Mouse (Mus musculus): ENCODE data around the gene Tax1bp1. TPM values are rescaled to one million over a fixed set of nuclear protein-coding genes. Genes with fewer than 3 reads are reported as not detected.

Tax1bp1 gene
- polyA plus RNA-seq, 1 experiment from 2014 or later = 191 TPM

GRCm38 (mm10) chr6:52680458-52681032, 33.0 kb upstream of the Tax1bp1 start:
- no peaks in the 10 kb centered on the region for H3K27me3 ChIP-seq
- DNase-seq (ENCODE audit: low read depth, low spot score) (no peak), ATAC-seq (no peak)
- CTCF ChIA-PET = interaction anchor here (0.8 to 1.0 kb wide), 2 partner anchors 31 to 44 kb away, joined by 3 to 4 read pairs; no protein-coding TSS in a partner anchor
- POLR2A ChIA-PET = no interaction called here
- in situ Hi-C loops (cut with MboI; ENCODE audit: low pct_unique_long_range_greater_than_20kb) = no loop called here
- TF ChIP-seq CTCF (IDR thresholded peaks at IDR 0.05) = no peak

DNA sequence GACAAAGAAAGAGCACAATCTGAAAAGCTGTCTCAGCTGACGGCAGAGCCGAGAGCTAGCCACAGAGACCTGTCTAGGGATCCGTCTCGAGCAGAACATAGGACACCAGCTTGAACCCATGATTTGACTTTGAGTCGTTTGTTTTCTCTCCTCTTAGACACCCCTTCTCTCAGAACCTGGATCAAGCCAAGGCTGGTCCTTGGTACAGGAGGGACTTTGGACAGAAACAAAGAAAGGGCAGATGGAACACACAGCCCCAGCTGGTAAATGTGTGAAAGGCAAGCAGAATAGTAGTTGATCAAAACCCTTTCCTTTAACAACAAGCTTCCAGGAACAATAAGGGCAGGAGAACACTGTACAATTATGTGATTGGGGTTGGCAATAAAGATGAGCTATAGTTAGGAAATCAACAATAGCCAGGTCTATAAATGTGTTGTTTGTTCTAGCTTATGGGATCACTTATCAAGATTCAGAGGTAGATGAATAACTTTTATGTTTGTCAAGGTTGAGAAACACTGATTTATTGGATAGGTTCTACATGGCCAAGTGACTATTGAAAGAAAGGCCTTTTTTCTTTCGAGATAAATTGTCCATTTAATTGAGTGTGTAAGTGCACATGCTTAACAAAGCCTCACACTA, 31.6 kb upstream of the Tax1bp1 start:
- DNase-seq (ENCODE audit: low read depth, low spot score) (no peak), ATAC-seq (no peak)
- CTCF ChIA-PET = interaction anchor here (1.2 to 1.5 kb wide), 2 partner anchors 12 to 42 kb away, joined by 5 to 6 read pairs; no protein-coding TSS in a partner anchor
- POLR2A ChIA-PET = interaction anchor here (1.3 to 1.5 kb wide), 2 partner anchors 13 to 14 kb away, joined by 3 read pairs; no protein-coding TSS in a partner anchor
- in situ Hi-C loops (cut with MboI; ENCODE audit: low pct_unique_long_range_greater_than_20kb) = no loop called here
- H3K27me3 ChIP-seq = no peaks in the 10 kb centered on the region
- no peak for TF ChIP-seq CTCF (IDR thresholded peaks at IDR 0.05)

DNA sequence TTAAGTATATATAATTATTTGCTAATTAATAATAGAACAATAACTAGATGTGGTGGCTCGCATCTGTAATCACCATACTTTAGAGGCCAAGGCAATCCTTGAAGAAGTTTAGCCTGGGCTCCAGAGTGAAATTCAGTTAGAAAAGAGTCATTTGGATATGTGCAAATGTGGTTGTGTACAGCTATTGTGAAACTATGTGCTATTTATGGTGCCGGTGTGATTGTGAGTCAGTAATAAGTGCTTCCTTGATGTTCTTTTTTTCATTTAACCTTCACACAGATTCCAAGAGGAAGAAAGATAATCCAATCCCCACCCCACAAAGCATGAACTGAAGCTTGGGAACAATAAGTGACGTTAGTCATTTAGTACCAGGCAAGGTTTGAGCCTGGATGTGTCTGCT, 30.9 kb upstream of the Tax1bp1 start:
- ATAC-seq = no peak
- in situ Hi-C loops (cut with MboI; ENCODE audit: low pct_unique_long_range_greater_than_20kb) = no loop called here
- CTCF ChIA-PET = interaction anchor here (1.5 kb wide), 1 partner anchor 42 kb away, joined by 5 read pairs; no protein-coding TSS in a partner anchor

DNA sequence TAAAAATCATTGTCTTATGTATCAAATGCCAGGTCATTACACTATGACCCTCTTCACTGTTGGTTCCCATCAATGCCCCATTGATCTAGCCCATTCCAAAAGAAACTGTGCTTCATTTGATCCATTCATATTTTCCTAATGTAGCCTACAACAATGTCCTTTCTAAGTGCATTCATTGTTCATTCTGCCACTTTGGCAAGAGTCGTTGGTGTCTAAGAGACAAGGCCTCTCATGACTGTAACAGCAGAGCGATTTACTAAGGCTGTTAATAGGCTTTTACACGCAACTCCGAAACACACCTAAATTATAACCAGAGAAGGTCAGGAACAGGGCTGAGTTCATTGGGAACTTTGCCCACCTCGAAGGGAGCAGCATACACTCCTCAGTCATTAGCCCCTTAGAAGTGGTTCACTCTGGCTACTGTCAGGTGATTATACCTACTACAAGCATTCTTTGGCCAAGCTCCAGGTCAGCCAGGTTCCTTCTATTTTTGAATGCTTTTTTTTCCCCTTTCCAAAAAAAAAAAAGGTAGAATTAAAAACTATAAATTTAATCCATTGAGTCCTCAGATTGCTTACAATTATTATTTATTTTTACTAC, 26.5 kb upstream of the Tax1bp1 start:
- no peak for TF ChIP-seq CTCF (IDR thresholded peaks at IDR 0.05)
- ChIA-PET POLR2A (no interaction called here), CTCF (interaction anchor here (0.8 kb wide), 1 partner anchor 17 kb away, joined by 3 read pairs; no protein-coding TSS in a partner anchor)
- DNase-seq (ENCODE audit: low read depth, low spot score) (no peak), ATAC-seq (no peak)
- in situ Hi-C loops (cut with MboI; ENCODE audit: low pct_unique_long_range_greater_than_20kb) = no loop called here
- no peaks in the 10 kb centered on the region for H3K27me3 ChIP-seq

More for the DNA sequence above, 30.9 kb upstream of the Tax1bp1 start:
- no peak for TF ChIP-seq CTCF (IDR thresholded peaks at IDR 0.05)
- DNase-seq (ENCODE audit: low read depth, low spot score) = no peak
- POLR2A ChIA-PET = interaction anchor here (1.3 to 1.5 kb wide), 2 partner anchors 13 to 14 kb away, joined by 3 read pairs; no protein-coding TSS in a partner anchor
- no peaks in the 10 kb centered on the region for H3K27me3 ChIP-seq

- no peak for TF ChIP-seq CTCF (IDR thresholded peaks at IDR 0.05)
- DNase-seq (ENCODE audit: low read depth, low spot score) (no peak), ATAC-seq (no peak)
- no peaks in the 10 kb centered on the region for H3K27me3 ChIP-seq
- ChIA-PET POLR2A (no interaction called here), CTCF (no interaction called here)
- in situ Hi-C loops (cut with MboI; ENCODE audit: low pct_unique_long_range_greater_than_20kb) = no loop called here
Measured at GRCm38 (mm10) chr6:52690365-52690764, 23.2 kb upstream of the Tax1bp1 start.

- CTCF ChIA-PET = no interaction called here
- DNase-seq (ENCODE audit: low read depth, low spot score) (no peak), ATAC-seq (no peak)
- TF ChIP-seq CTCF (IDR thresholded peaks at IDR 0.05) = no peak
- in situ Hi-C loops (cut with MboI; ENCODE audit: low pct_unique_long_range_greater_than_20kb) = no loop called here
- POLR2A ChIA-PET = interaction anchor here (0.8 kb wide), 1 partner anchor 12 kb away, joined by 3 read pairs; no protein-coding TSS in a partner anchor
- H3K27me3 ChIP-seq = peaks cover 3% of the 10 kb centered on the region
Measured at GRCm38 (mm10) chr6:52691800-52692199, 21.7 kb upstream of the Tax1bp1 start.

DNA sequence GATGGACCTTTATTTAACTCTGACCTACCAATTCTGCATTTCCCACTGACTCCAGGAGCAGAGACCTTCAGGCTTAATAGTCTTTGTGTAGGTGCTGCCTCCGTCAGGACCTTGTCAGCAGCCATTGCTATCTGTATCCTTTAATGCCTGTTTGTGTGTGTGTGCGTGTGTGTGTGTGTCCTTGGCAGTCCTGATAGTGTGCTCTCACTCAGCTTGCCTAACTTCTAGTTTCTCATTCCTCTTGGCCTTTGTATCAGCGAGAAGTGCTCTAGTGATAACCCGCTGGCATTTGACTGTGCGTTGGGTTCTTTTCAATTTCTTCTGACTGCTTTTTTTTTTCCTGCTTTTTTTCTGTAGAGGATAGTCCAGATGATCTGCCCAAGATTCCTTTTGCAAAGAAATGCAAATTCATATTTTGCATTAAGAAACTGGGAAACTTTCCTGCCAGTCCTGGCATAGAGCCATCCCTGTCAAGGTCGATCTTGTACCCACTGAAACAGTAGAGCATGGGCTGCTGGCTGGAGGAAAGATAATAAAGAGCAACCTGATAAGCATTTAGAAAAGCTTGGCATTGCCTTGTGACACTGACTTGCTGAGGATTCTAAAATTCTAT, 21.0 kb upstream of the Tax1bp1 start:
- H3K27me3 ChIP-seq = peaks cover 3% of the 10 kb centered on the region
- in situ Hi-C loops (cut with MboI; ENCODE audit: low pct_unique_long_range_greater_than_20kb) = no loop called here
- POLR2A ChIA-PET = no interaction called here
- DNase-seq (ENCODE audit: low read depth, low spot score) (no peak), ATAC-seq (no peak)
- CTCF ChIA-PET = no interaction called here
- TF ChIP-seq CTCF (IDR thresholded peaks at IDR 0.05) = no peak

DNA sequence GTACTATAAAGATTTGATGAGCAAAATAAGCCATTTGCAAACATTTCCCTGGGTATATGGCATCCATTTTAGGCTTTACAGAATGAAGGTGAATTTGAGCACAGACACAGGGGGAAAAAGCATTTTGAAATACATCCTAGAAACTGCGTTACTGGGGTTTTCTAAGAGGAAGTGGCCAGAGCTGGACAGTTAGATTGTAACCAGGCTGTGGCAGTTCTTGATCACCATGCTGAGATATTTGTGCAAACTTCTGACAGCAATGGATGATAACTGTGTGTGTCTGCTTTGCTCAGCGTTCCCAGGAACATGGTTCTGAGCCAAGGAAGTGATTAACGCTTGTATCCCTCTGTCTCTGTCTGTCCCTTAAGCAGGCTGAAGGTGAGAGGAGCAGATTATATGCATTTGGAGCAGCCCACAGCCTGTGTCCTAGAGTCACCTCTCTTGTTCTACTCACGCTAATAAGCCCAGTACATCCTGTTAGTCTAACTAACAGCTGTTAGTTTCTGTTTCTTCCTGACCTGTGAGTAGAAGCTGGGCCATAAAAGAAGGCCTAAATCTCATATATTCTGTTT, 15.5 kb upstream of the Tax1bp1 start:
- H3K27me3 ChIP-seq = peaks cover 3% of the 10 kb centered on the region
- DNase-seq (ENCODE audit: low read depth, low spot score) = no peak
- TF ChIP-seq CTCF (IDR thresholded peaks at IDR 0.05) = no peak
- ChIA-PET POLR2A (interaction anchor here (0.6 kb wide), 1 partner anchor 147 kb away, joined by 3 read pairs; no protein-coding TSS in a partner anchor), CTCF (no interaction called here)
- in situ Hi-C loops (cut with MboI; ENCODE audit: low pct_unique_long_range_greater_than_20kb) = no loop called here
- ATAC-seq = no peak

- TF ChIP-seq CTCF (IDR thresholded peaks at IDR 0.05) = no peak
- ATAC-seq = no peak
- H3K27me3 ChIP-seq = peaks cover 3% of the 10 kb centered on the region
- CTCF ChIA-PET = no interaction called here
- DNase-seq (ENCODE audit: low read depth, low spot score) = no peak
- in situ Hi-C loops (cut with MboI; ENCODE audit: low pct_unique_long_range_greater_than_20kb) = no loop called here
- POLR2A ChIA-PET = no interaction called here
Measured at GRCm38 (mm10) chr6:52699050-52699449, 14.5 kb upstream of the Tax1bp1 start.

DNA sequence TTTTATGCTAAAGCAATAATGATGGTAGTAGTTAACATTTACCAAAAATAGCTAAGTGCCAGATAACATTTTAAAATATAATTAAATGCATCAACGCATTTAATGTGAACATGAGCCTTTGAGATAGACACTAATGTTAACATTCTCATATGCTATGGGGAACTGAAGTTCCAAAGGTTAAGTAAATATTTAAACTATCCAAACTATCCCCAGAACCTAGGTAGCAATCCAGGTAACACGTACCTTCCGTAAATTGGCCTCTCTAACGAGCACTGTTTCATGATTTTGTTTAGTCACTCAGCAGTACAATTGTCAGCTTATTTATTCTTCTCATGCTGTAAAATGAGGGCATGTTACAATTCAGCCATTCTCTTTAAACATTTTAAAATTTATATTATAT, 13.6 kb upstream of the Tax1bp1 start:
- no peak for ATAC-seq
- in situ Hi-C loops (cut with MboI; ENCODE audit: low pct_unique_long_range_greater_than_20kb) = no loop called here
- ChIA-PET CTCF (no interaction called here), POLR2A (no interaction called here)
- no peak for TF ChIP-seq CTCF (IDR thresholded peaks at IDR 0.05)
- H3K27me3 ChIP-seq = peaks cover 6% of the 10 kb centered on the region
- DNase-seq (ENCODE audit: low read depth, low spot score) = no peak

All from Patski (cell line).